Mouse (Mus musculus): ENCODE data around the gene Spop. TPM values are rescaled to one million over a fixed set of nuclear protein-coding genes. Genes with fewer than 3 reads are reported as not detected.
A peak's percentile ranks its signal among the peaks of the same experiment; 100 is the strongest.

Gene Spop
- polyA plus RNA-seq, 1 experiment: 31.4 TPM

GRCm38 (mm10) chr11:95383331-95383986 lies 30.4 kb upstream of the Spop start:
- Histone ChIP-seq H3K4me1 (ENCODE audit: control insufficient read depth, insufficient read depth, insufficient read length) (no peaks in the 10 kb centered on the region), H3K36me3 (ENCODE audit: control insufficient read depth, insufficient read depth, low read length) (peaks cover 44% of the 10 kb centered on the region), H3K4me3 (ENCODE audit: extremely low read depth, insufficient read depth, insufficient read length) (no peak overlapping the region), H3K27me3 (ENCODE audit: control insufficient read depth, insufficient read depth, low read length) (no peaks in the 10 kb centered on the region), H3K27ac (ENCODE audit: insufficient read depth, low read length) (peak overlapping the region; percentile 2; the same call in 1 of the 2 replicates)
- 86% methylated on average over 5 of the region's 5 CpGs for WGBS
- no peak for TF ChIP-seq CTCF (IDR thresholded peaks at IDR 0.05; ENCODE audit: extremely low read depth, insufficient read depth, insufficient read length, insufficient replicate concordance)
- TF ChIP-seq POLR2A (IDR thresholded peaks at IDR 0.05; ENCODE audit: low read depth, low read length): no peak
- DNase-seq (ENCODE audit: low read depth in 1 of 2, low spot score in 2 of 2): no peak

GRCm38 (mm10) chr11:95384004-95384318 lies 29.9 kb upstream of the Spop start:
- Histone ChIP-seq H3K4me3 (ENCODE audit: extremely low read depth, insufficient read depth, insufficient read length) (no peak overlapping the region), H3K27ac (ENCODE audit: insufficient read depth, low read length) (peak overlapping the region; percentile 21; the same call in 1 of the 2 replicates), H3K27me3 (ENCODE audit: control insufficient read depth, insufficient read depth, low read length) (no peaks in the 10 kb centered on the region), H3K36me3 (ENCODE audit: control insufficient read depth, insufficient read depth, low read length) (peaks cover 41% of the 10 kb centered on the region), H3K4me1 (ENCODE audit: control insufficient read depth, insufficient read depth, insufficient read length) (no peaks in the 10 kb centered on the region)
- TF ChIP-seq POLR2A (IDR thresholded peaks at IDR 0.05; ENCODE audit: low read depth, low read length) (no peak), CTCF (IDR thresholded peaks at IDR 0.05; ENCODE audit: extremely low read depth, insufficient read depth, insufficient read length, insufficient replicate concordance) (no peak)
- WGBS: 42% methylated on average over 9 of the region's 9 CpGs
- no peak for DNase-seq (ENCODE audit: low read depth in 1 of 2, low spot score in 2 of 2)

- Histone ChIP-seq H3K27ac (ENCODE audit: insufficient read depth, low read length) (peak within 1 kb of the TSS; percentile 95), H3K27me3 (ENCODE audit: control insufficient read depth, insufficient read depth, low read length) (no peaks in the 10 kb centered on the region), H3K4me3 (ENCODE audit: extremely low read depth, insufficient read depth, insufficient read length) (peak within 1 kb of the TSS; percentile 97), H3K4me1 (ENCODE audit: control insufficient read depth, insufficient read depth, insufficient read length) (no peaks in the 10 kb centered on the region), H3K36me3 (ENCODE audit: control insufficient read depth, insufficient read depth, low read length) (peaks cover 39% of the 10 kb centered on the region)
- TF ChIP-seq CTCF (IDR thresholded peaks at IDR 0.05; ENCODE audit: extremely low read depth, insufficient read depth, insufficient read length, insufficient replicate concordance) (peak; percentile 93), POLR2A (IDR thresholded peaks at IDR 0.05; ENCODE audit: low read depth, low read length) (no peak; the same call in 1 of the 2 replicates)
- peak; percentile 89 to 100 for DNase-seq (ENCODE audit: low read depth in 1 of 2, low spot score in 2 of 2)
- under 1% methylated on average over 42 of the region's 42 CpGs for WGBS
Measured at GRCm38 (mm10) chr11:95384319-95384972, 29.4 kb upstream of the Spop start, which contains the start of gene Slc35b1. TSS of gene Slc35b1 (plus strand) at chr11:95384692.

- no peaks in the 10 kb centered on the region for H3K4me1 ChIP-seq (ENCODE audit: control insufficient read depth, insufficient read depth, insufficient read length)
- no peak for DNase-seq (ENCODE audit: low read depth in 1 of 2, low spot score in 2 of 2)
- peaks cover 34% of the 10 kb centered on the region for H3K36me3 ChIP-seq (ENCODE audit: control insufficient read depth, insufficient read depth, low read length)
- H3K27ac ChIP-seq (ENCODE audit: insufficient read depth, low read length): peak overlapping the region; percentile 95
- no peaks in the 10 kb centered on the region for H3K27me3 ChIP-seq (ENCODE audit: control insufficient read depth, insufficient read depth, low read length)
- no peak for TF ChIP-seq POLR2A (IDR thresholded peaks at IDR 0.05; ENCODE audit: low read depth, low read length)
- TF ChIP-seq CTCF (IDR thresholded peaks at IDR 0.05; ENCODE audit: extremely low read depth, insufficient read depth, insufficient read length, insufficient replicate concordance): no peak
- WGBS: 0% methylated on average over 14 of the region's 14 CpGs
- H3K4me3 ChIP-seq (ENCODE audit: extremely low read depth, insufficient read depth, insufficient read length): peak overlapping the region; percentile 97
Measured at GRCm38 (mm10) chr11:95384973-95385320, 28.9 kb upstream of the Spop start.

GRCm38 (mm10) chr11:95387354-95387753 lies 26.5 kb upstream of the Spop start:
- TF ChIP-seq POLR2A (IDR thresholded peaks at IDR 0.05; ENCODE audit: low read depth, low read length) (no peak), CTCF (IDR thresholded peaks at IDR 0.05; ENCODE audit: extremely low read depth, insufficient read depth, insufficient read length, insufficient replicate concordance) (no peak)
- Histone ChIP-seq H3K27ac (ENCODE audit: insufficient read depth, low read length) (no peak overlapping the region), H3K27me3 (ENCODE audit: control insufficient read depth, insufficient read depth, low read length) (no peaks in the 10 kb centered on the region), H3K4me1 (ENCODE audit: control insufficient read depth, insufficient read depth, insufficient read length) (no peaks in the 10 kb centered on the region), H3K4me3 (ENCODE audit: extremely low read depth, insufficient read depth, insufficient read length) (no peak overlapping the region), H3K36me3 (ENCODE audit: control insufficient read depth, insufficient read depth, low read length) (peaks cover 29% of the 10 kb centered on the region)
- 90% methylated on average over 7 of the region's 7 CpGs for WGBS
- no peak for DNase-seq (ENCODE audit: low read depth in 1 of 2, low spot score in 2 of 2)

- DNase-seq (ENCODE audit: low read depth in 1 of 2, low spot score in 2 of 2): no peak
- Histone ChIP-seq H3K36me3 (ENCODE audit: control insufficient read depth, insufficient read depth, low read length) (peaks cover 29% of the 10 kb centered on the region), H3K27me3 (ENCODE audit: control insufficient read depth, insufficient read depth, low read length) (no peaks in the 10 kb centered on the region), H3K27ac (ENCODE audit: insufficient read depth, low read length) (no peak overlapping the region), H3K4me1 (ENCODE audit: control insufficient read depth, insufficient read depth, insufficient read length) (no peaks in the 10 kb centered on the region), H3K4me3 (ENCODE audit: extremely low read depth, insufficient read depth, insufficient read length) (no peak overlapping the region)
- no peak for TF ChIP-seq CTCF (IDR thresholded peaks at IDR 0.05; ENCODE audit: extremely low read depth, insufficient read depth, insufficient read length, insufficient replicate concordance)
- TF ChIP-seq POLR2A (IDR thresholded peaks at IDR 0.05; ENCODE audit: low read depth, low read length): no peak
- WGBS: 87% methylated on average over 3 of the region's 3 CpGs
Measured at GRCm38 (mm10) chr11:95389006-95389405, 24.9 kb upstream of the Spop start.

- no peak overlapping the region for H3K27ac ChIP-seq (ENCODE audit: insufficient read depth, low read length)
- 90% methylated on average over 6 of the region's 6 CpGs for WGBS
- H3K4me3 ChIP-seq (ENCODE audit: extremely low read depth, insufficient read depth, insufficient read length): no peak overlapping the region
- no peaks in the 10 kb centered on the region for H3K4me1 ChIP-seq (ENCODE audit: control insufficient read depth, insufficient read depth, insufficient read length)
- TF ChIP-seq POLR2A (IDR thresholded peaks at IDR 0.05; ENCODE audit: low read depth, low read length) (no peak), CTCF (IDR thresholded peaks at IDR 0.05; ENCODE audit: extremely low read depth, insufficient read depth, insufficient read length, insufficient replicate concordance) (no peak)
- H3K36me3 ChIP-seq (ENCODE audit: control insufficient read depth, insufficient read depth, low read length): peaks cover 29% of the 10 kb centered on the region
- no peak for DNase-seq (ENCODE audit: low read depth in 1 of 2, low spot score in 2 of 2)
- H3K27me3 ChIP-seq (ENCODE audit: control insufficient read depth, insufficient read depth, low read length): no peaks in the 10 kb centered on the region
Measured at GRCm38 (mm10) chr11:95390420-95390819, 23.5 kb upstream of the Spop start.

All from spleen, adult 2 months (tissue).